Mouse (Mus musculus) G1E (cell line): ENCODE data around the gene Inpp5d. TPM values are rescaled to one million over a fixed set of nuclear protein-coding genes. Genes with fewer than 3 reads are reported as not detected.

Source experiments
- ATAC-seq: 2 replicates; pipeline ENCODE4 v1.8.0; 2016; ENCODE audit warnings: mild to moderate bottlenecking; ENCODE audit not compliant: insufficient number of reproducible peaks, poor library complexity, low FRiP score, severe bottlenecking; ENCODE audit errors: extremely low read depth
- DNase-seq: peaks from one replicate; pipeline ENCODE4 v3.0.0; 2012; ENCODE audit warnings: low spot score
- H3K27me3 ChIP-seq: 2 replicates; pipeline ENCODE4 v1.6.1; 2012; ENCODE audit warnings: mild to moderate bottlenecking, low read length, inconsistent platforms; ENCODE audit not compliant: insufficient read depth
- H3K36me3 ChIP-seq: replicated peaks from 2 replicates; pipeline ENCODE3; 2012; ENCODE audit warnings: mild to moderate bottlenecking, inconsistent platforms
- H3K4me1 ChIP-seq: 2 replicates; pipeline ENCODE4 v1.6.1; 2012; ENCODE audit warnings: low read depth, low read length, inconsistent platforms, mixed read lengths; ENCODE audit not compliant: insufficient read depth
- H3K4me3 ChIP-seq: 2 replicates; pipeline ENCODE4 v1.5.1; 2012; ENCODE audit warnings: low read depth, mild to moderate bottlenecking, inconsistent platforms, low read length, moderate library complexity, mixed read lengths
- H3K9me3 ChIP-seq: replicated peaks from 2 replicates; pipeline ENCODE4 v1.6.1; 2012; ENCODE audit warnings: inconsistent platforms
- CTCF ChIP-seq: IDR thresholded peaks from 2 replicates; pipeline ENCODE4 v1.5.1; 2012; ENCODE audit warnings: low read depth, low read length, inconsistent platforms, mixed read lengths
- GATA1 ChIP-seq: IDR thresholded peaks from 2 replicates; pipeline ENCODE4 v1.6.1; 2012; ENCODE audit warnings: borderline replicate concordance, low read length, inconsistent platforms, mixed read lengths
- GATA2 ChIP-seq: IDR thresholded peaks from 2 replicates; pipeline ENCODE4 v1.6.1; 2012; ENCODE audit warnings: low read depth, low read length, inconsistent platforms, borderline replicate concordance
- POLR2AphosphoS5 ChIP-seq: IDR thresholded peaks from 2 replicates; pipeline ENCODE4 v1.6.1; 2012; ENCODE audit warnings: low read depth, low read length, inconsistent platforms; ENCODE audit not compliant: insufficient replicate concordance
- TAL1 ChIP-seq: conservative IDR thresholded peaks from 2 replicates; pipeline ENCODE4 v1.6.1; 2012; ENCODE audit warnings: low read depth, low read length, inconsistent platforms, mixed read lengths
- polyA plus RNA-seq: library from polyadenylated mRNA; stranded (reverse); fragments of >175 nt; gene quantifications from 2 replicates; pipeline ENCODE4 v1.2.3, GENCODE M21; 2012
- total RNA-seq, 2 experiments: library from RNA; stranded (forward) in 1 of 2; stranded (reverse) in 1 of 2; fragments of 200-1000 nt in 1 of 2; fragments of >200 nt in 1 of 2; fragmentation: Nextera tagmentation in 1 of 2; gene quantifications; 2 replicates each; pipeline ENCODE4 v1.2.3; 2014 to 2017

Gene Inpp5d
- total and polyA plus RNA-seq, 3 experiments = 122 to 238 (median 186) TPM

GRCm38 (mm10) chr1:87699890-87700448, 79.9 kb downstream of the Inpp5d start:
- no peak for TF ChIP-seq CTCF
- no peak for TF ChIP-seq POLR2AphosphoS5
- no peak for TF ChIP-seq GATA2
- no peak for TF ChIP-seq GATA1
- Histone ChIP-seq H3K27me3 (no peaks in the 10 kb centered on the region), H3K9me3 (no peaks in the 10 kb centered on the region), H3K4me1 (no peaks in the 10 kb centered on the region), H3K36me3 (peaks cover 93% of the 10 kb centered on the region), H3K4me3 (no peak overlapping the region)
- ATAC-seq = 0 out of 2 replicates have a peak, but pooled peaks have one; percentile 22
- DNase-seq = no peak

- DNase-seq (no peak), ATAC-seq (no peak)
- TF ChIP-seq POLR2AphosphoS5 = no peak
- TF ChIP-seq TAL1 = no peak
- TF ChIP-seq GATA1 = no peak
- no peak for TF ChIP-seq GATA2
- TF ChIP-seq CTCF = no peak
- Histone ChIP-seq H3K36me3 (peaks cover 97% of the 10 kb centered on the region), H3K4me3 (no peak overlapping the region), H3K27me3 (no peaks in the 10 kb centered on the region), H3K4me1 (peaks cover 4% of the 10 kb centered on the region; the same call in 1 of the 2 replicates), H3K9me3 (no peaks in the 10 kb centered on the region)
Measured at GRCm38 (mm10) chr1:87704230-87704629, 84.1 kb downstream of the Inpp5d start.

- H3K36me3 ChIP-seq = peaks cover 97% of the 10 kb centered on the region
- no peaks in the 10 kb centered on the region for H3K9me3 ChIP-seq
- no peaks in the 10 kb centered on the region for H3K27me3 ChIP-seq
- H3K4me1 ChIP-seq = peaks cover 13% of the 10 kb centered on the region
- H3K4me3 ChIP-seq = no peak overlapping the region
- no peak for DNase-seq
- TF ChIP-seq POLR2AphosphoS5 = no peak
- TF ChIP-seq GATA2 = no peak
- no peak for TF ChIP-seq CTCF
- TF ChIP-seq TAL1 = no peak
- no peak for TF ChIP-seq GATA1
- ATAC-seq = no peak
Measured at GRCm38 (mm10) chr1:87706361-87706760, 86.2 kb downstream of the Inpp5d start.

GRCm38 (mm10) chr1:87709020-87709419, 88.9 kb downstream of the Inpp5d start:
- H3K4me1 ChIP-seq = peaks cover 31% of the 10 kb centered on the region
- H3K27me3 ChIP-seq = no peaks in the 10 kb centered on the region
- TF ChIP-seq POLR2AphosphoS5 (no peak), GATA2 (no peak), GATA1 (no peak), CTCF (no peak), TAL1 (no peak)
- H3K9me3 ChIP-seq = no peaks in the 10 kb centered on the region
- no peak for DNase-seq
- H3K4me3 ChIP-seq = no peak overlapping the region
- ATAC-seq = no peak
- H3K36me3 ChIP-seq = peaks cover 99% of the 10 kb centered on the region

GRCm38 (mm10) chr1:87709661-87710270, 89.7 kb downstream of the Inpp5d start:
- ATAC-seq (no peak), DNase-seq (no peak)
- no peaks in the 10 kb centered on the region for H3K9me3 ChIP-seq
- no peaks in the 10 kb centered on the region for H3K27me3 ChIP-seq
- H3K36me3 ChIP-seq = peaks cover 99% of the 10 kb centered on the region
- peaks cover 31% of the 10 kb centered on the region for H3K4me1 ChIP-seq
- TF ChIP-seq TAL1 (no peak), GATA2 (no peak), POLR2AphosphoS5 (no peak), CTCF (no peak), GATA1 (no peak)
- no peak overlapping the region; the same call in 1 of the 2 replicates for H3K4me3 ChIP-seq

- Histone ChIP-seq H3K27me3 (no peaks in the 10 kb centered on the region), H3K36me3 (peaks cover 100% of the 10 kb centered on the region), H3K4me1 (peaks cover 28% of the 10 kb centered on the region), H3K9me3 (no peaks in the 10 kb centered on the region), H3K4me3 (no peak overlapping the region)
- TF ChIP-seq TAL1 (peak; percentile 64), CTCF (no peak)
- peak; percentile 71 for ATAC-seq
- peak; percentile 23 for DNase-seq
Measured at GRCm38 (mm10) chr1:87711938-87712613, 92.0 kb downstream of the Inpp5d start.
